Mouse (Mus musculus) brain, embryonic 14.5 days (tissue): ENCODE measurements around the gene Hic1. TPM values are rescaled to one million over a fixed set of nuclear protein-coding genes. Genes with fewer than 3 reads are reported as not detected.

Experiments
- DNase-seq: peaks from one replicate; pipeline ENCODE4 v3.0.0-alpha.2; 2011; ENCODE audit warnings: low read depth
- CTCF ChIP-seq: fragments of 200-500 bp; IDR thresholded peaks from 2 replicates; pipeline ENCODE4 v1.5.1; 2012; ENCODE audit warnings: inconsistent platforms, mild to moderate bottlenecking, moderate library complexity, borderline replicate concordance; ENCODE audit not compliant: insufficient read depth, insufficient read length; ENCODE audit errors: extremely low read depth
- POLR2A ChIP-seq: fragments of 200-500 bp; IDR thresholded peaks from 2 replicates; pipeline ENCODE4 v1.6.1; 2012; ENCODE audit warnings: mild to moderate bottlenecking, inconsistent platforms, borderline replicate concordance; ENCODE audit not compliant: poor library complexity, insufficient read depth, insufficient read length, severe bottlenecking; ENCODE audit errors: extremely low read depth
- polyA plus RNA-seq: library from polyadenylated mRNA; depleted of rRNA; stranded (reverse); fragments of >200 nt; gene quantifications from 2 replicates; pipeline ENCODE4 v1.2.3, GENCODE M21; 2012

Hic1 gene
- polyA plus RNA-seq, 1 experiment, result 11.7 TPM

DNA sequence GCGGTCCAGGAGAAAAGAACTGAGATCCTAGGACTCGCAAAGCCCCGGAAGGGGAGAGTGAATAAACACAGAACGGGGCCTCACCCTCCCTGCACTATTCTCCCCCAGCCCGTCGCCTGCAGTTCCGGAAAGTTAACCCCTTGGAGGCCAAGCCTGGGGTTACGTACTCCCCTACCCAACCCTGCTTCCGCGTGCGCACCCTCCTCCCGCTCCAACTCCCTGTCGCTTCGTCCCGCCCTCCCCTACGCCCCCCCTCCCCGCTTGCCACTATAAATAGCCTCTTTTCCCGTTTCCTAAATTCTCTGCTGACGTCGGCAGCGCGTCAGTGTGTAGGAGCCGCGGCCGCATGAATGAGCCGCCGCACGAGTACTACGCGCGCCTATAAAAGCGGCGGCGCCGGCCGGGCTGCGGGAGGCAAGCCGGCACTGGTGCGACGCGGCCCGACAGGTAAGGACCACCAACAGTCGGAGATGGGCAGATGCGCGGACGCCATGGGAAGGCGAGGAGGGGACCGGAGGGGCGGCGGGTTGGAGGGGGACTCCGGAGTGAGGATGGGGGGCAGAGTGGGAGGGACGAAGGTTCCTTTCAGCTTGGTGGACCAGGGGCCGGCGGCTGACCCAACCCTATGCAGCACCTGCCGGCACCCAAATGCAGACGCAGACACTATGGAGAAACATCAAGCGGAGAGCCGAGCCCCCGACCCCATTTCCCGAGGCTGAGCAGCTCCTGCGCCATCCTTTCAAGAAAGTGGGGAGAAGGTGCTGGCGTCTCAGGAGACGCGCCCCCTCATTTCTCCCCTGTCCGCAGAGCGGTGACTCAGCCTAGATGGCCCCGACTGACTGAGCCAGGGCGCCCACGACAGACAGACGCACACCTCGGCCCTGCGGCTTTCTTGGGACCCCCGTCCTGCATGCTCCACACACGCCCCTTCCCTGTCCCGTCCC is 3.1 kb upstream of the Hic1 start:
- TF ChIP-seq CTCF (no peak), POLR2A (no peak)
- DNase-seq, result peak; percentile 84

DNA sequence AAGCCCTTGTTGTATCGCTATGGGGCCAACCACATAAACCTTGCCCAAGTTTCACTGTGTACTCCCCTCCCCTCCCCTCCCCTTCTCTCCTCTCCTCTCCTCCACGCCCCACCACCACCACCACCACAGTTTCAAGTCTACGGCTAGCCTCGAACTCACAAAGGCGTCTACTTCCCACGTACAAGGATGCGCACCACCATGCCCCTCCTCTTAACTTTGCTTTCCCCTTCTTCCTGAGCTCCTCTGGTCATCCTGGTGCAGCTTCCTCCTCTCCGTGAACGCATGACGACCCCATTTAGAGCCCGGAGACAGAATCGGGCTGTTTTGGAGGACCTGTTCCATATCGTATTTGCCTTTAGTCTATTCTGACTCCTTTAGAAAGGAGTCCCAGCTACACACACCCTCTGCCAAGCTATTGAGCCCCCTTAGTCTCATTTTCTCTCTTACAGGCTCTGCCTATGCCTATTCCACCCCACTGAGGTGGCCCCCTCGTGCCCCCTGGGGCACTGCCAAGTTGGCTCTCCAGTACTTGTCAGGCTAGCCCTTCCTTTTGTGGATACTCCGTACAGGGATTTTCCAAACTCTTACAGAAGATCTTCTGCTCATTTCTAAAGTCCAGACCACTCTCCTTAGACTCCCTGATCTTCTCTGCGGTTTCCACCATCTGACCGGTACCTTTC is 2.0 kb upstream of the Hic1 start:
- DNase-seq, result no peak
- TF ChIP-seq POLR2A (no peak), CTCF (no peak)

DNA sequence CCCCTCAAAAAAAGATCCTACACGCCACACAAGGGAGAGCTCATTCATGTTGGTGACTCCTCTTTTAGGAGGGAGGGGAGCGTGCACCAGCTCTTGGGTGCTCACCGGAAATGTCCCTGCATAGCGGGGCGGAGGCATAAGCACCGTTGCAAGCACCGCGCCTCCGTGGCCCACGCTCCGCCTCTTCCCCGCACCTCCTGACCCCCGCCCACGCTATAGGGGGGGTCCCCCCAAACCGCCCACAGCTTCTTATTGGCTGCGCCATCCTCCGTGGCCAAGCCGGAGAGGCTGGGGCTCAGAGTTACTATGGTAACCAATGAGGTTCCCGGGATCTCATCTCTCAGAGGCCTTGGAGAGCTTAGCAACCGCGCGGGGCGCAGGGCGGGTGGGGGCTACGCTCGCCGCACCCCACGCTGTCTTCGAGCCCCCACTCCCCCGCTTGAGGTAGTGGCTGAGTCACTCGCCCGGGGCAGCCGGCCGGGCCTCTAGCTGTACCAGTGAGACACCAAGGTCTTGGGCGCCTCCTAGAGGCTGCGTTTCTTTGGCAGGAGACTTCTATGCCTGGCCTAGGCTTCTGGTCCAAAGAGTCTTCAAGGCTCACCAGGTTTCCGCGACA is 925 bp upstream of the Hic1 start:
- TF ChIP-seq POLR2A (no peak), CTCF (peak; percentile 74)
- DNase-seq, result peak; percentile 92

DNA sequence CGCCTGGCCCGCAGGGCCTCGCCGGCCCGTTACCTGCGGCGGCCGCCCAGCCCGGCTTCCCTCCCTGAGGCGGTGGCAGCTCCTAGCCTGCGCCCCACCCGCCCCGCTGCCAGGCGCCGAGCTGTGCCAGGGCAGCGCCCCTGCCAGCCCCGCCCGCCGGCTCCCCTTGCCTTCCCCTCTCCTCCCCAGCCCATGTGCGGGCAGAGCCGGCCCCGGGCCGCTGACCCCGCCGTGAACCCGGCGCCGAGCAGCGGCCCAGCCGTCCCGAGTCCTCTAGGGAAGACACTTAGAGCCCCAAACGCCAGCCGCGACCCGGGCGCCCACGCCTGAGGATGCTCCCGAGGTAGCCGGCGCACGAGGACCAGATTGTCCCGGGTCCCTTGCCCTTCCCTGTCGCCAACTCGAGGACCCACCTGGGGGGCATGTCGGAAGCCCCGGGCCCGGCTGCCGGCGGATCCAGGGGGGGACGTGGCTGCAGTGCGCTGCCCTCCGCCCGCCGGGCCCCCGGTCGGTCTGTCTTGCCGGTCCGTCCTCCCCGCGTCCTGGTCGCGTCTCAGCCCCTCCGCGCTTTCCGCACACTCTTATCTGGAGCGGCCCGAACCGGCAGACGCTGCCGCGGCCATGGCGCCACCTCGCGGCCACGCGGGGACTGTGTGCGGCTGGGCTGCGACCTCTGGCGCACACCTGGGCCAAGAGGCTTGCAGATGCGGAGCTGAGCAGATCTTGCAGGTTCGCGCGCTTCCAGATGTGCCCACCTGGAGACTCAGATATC is 543 bp downstream of the Hic1 start:
- no peak for TF ChIP-seq POLR2A
- TF ChIP-seq CTCF, result peak; percentile 86
- DNase-seq, result peak; percentile 81

DNA sequence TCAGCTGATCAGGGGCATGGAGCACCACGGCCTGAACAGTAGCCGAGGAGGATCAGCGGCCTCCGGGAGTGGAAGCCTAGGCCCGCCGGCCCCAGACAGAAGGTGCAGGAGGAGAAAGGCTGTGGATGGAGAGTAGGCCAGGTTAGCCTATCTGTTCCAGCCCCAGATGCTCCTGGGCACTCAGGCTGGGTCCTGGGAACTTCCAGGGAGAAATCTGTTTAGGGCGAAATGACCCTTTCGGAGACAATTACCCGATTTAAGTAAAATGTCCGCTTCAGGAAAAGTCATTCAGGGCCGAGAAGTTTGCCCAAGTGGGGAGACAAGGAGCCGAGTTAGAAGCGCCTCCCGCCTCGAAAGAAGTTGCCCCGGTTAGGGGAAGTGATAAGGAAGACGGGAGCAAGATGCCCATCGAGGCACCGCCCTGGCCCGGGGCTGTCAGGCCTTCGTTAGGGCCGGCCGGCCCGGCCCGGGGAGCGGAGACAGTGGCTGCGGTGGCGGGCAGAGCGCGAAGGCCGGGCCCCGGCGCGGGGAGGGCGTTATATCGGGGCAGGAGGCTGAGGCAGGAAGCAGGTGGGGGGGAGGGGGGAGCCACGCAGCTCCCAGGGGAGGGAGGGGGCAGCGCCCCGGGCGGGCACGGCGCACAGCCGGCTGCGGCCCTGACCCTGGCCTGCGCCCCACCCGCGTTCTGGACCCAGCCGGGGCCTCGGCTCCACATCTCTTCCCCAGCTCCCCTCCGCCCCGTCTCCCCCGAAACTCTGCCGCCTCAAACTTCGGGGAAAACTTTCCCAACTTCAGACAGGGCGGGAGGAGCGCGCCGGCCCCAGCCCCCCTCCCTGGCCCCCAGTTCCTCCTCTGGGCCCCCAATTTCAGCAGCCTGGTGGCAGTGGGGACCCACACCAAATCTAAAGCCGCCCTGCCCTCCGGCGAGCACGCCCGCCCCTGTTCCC is 1.4 kb downstream of the Hic1 start:
- TF ChIP-seq CTCF, result no peak
- TF ChIP-seq POLR2A, result no peak
- DNase-seq, result no peak

DNA sequence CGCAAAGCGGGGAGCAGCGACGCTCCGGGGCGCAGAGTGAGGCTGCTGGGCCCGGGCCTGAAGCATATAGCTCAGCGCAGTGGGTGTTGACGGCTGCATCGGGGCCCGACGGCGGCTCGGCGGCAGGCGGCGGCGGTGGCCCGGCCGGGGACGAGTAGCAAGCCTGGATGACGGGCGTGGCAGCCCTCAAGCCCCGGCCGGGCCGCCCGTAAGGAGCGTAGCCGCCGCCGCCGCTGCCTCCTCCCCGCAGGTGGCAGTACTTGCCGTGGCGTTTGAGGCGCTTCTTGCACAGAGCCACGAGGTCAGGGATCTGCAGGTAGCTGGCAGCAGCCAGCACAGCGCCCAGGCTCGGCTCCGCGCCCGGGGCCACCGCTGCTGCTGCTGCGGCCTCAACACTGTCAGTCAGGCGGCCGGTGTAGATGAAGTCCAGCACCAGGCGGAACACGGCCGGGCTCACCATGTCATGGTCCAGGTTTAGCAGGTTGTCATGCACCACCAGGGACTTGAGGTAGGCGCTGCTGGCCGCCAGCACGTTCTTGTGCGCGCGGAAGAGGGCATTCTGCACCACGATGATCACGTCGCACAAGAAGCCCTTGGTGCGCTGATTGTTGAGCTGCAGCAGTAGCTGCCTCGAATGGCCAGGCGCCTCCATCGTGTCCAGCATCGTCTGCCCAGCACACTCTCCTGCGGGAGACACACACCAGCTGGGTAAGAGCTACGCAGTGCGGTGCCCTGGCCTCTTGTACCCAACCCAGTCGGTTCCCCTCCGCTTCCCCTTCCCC is 2.3 kb downstream of the Hic1 start:
- TF ChIP-seq CTCF, result no peak
- no peak for TF ChIP-seq POLR2A
- peak; percentile 33 for DNase-seq

DNA sequence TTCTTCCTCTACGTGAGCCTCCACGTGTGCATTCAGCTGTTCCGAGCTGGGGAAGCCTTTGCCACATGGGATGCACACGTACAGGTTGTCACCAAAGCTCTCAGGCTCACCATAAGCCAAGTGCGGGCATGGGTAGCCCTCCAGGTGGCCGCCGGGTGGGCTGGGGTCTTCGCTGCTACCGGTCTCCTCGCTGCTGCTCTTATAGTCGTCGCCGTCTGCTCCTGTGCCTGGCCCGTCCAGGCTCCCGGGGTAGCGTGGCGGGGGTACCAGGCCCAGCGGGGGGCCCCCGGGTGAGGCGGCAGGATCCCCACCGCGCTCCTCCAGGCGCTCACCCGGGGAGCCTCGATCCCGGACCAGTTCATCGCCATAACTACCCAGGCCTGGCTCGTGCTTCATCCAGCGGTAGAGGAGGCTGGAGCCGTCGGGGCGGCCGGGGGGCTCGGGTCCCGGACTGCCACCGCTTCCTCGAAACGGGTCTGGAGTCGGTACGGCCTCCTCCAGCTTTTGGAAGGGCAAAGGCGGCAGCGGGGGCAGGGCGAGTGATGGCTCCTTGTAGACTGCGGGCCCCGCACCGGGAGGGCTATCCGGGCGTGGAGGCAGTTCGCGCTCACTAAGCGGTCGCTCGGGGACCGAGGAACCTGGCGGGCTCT is 3.0 kb downstream of the Hic1 start:
- no peak for DNase-seq
- TF ChIP-seq CTCF, result no peak
- no peak for TF ChIP-seq POLR2A

DNA sequence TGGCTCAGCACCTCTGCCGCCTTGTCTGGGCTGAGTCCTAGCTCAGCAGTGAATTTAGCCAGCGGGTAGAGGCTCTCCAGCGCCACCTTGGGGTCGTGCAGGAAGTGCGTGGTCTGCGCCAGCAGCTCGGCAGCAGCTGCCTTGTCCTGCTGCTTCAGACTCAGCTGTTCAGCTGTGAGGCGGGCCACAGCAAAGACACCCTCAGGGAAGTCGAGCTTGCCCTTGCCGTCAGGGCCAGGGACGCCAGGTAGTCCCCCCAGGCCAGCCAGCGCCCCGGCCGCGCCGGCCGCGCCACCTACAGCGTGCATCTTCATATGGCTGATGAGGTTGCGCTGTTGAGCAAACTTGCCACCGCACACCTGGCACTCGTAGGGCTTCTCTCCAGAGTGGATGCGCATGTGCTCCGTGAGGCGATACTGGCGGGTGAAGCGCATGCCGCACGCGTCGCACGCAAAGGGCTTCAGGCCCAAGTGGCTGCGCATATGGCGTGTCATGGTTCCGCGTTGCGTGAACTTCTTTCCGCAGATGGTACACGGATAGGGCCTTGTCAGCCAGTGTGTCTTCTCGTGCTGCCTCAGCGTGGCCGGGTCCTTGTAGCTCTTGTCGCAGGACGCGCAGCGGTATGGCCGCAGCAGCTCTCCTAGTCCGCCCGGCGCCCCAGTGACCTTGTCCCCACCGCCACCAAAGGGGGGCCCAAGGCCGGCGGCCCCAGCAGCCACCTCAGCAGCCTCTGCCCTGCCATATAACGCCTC is 3.7 kb downstream of the Hic1 start:
- TF ChIP-seq CTCF, result peak; percentile 66
- TF ChIP-seq POLR2A, result no peak
- peak; percentile 50 for DNase-seq
